Mouse (Mus musculus) c-Kit-positive CD71-positive TER-119-negative erythroid progenitor cells, embryonic 14.5 days (primary cell): ENCODE measurements at regions not wholly inside any gene's neighbourhood (a gene's known extent, or its start where the extent isn't known, plus 50 kb on each side); places are given as distances from the start of the nearest gene placed in this dataset.
A peak's percentile ranks its signal among the peaks of the same experiment; 100 is the strongest.

Experiments
- DNase-seq: peaks from one replicate; pipeline ENCODE4 v3.0.0-alpha.2; 2013; ENCODE audit warnings: low read depth

- DNase-seq, result peak; percentile 16
Measured at GRCm38 (mm10) chr13:105377038-105377437, 66.4 kb upstream of the Htr1a start.

DNA sequence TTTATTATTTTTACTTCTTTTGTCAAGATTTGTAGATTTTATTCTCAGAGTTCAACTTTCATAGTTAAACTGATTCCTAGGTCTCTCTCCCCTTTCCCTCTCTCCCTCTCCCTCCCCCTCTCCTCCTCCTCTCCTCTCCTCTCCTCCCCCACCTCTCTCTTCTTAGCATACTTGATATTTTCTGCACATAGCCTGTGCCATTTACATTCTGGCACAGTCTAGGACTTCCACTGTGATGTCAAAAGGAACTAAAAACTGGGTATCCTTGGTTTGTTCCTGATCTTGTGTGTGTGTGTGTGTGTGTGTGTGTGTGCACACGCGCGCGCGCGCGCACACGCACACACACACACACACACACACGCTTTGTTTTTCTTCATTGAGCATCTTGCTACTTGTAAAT, 64.9 kb upstream of the Htr1a start:
- no peak for DNase-seq

DNA sequence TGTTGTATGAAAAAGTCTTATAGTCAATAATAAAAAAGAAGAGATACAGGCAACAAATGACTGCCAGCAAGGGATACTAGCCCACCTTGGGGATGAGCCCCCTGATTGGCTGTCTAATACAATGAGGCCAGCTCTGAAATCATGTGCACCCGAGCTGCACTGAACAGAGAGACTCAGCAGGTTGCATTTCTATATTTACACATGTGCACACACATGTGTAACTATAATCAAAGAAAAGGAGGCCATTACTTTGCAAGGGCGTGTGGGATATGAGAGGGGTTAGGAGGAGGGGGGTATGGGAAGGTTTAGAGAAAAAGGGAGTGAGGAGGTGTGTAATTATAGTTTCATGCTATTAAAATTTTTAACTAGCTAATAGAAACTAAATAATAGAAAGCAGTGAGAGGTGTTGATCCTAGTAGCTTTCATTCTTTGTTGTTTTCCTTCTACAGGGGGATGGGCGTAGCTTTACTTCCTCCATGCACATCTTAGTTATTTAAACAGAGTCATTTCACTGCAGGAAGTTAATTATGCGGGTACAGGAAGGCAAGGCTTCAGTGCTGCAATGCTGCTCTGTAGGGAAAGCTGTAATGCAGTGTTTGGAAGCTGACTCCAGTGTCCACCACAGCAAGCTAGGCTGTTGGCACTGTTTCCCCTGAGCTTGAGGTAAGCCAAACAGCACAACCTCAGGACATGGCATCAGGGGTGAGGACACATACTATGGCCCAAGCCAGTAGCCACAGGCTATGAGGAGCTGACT, 56.2 kb upstream of the Htr1a start:
- no peak for DNase-seq
